Mouse (Mus musculus): Measurements from ENCODE around the gene Cacna1h. TPM values are rescaled to one million over a fixed set of nuclear protein-coding genes. Genes with fewer than 3 reads are reported as not detected.

The Cacna1h gene
- polyA plus RNA-seq, 2 experiments: 6.9 to 58.0 TPM

DNA sequence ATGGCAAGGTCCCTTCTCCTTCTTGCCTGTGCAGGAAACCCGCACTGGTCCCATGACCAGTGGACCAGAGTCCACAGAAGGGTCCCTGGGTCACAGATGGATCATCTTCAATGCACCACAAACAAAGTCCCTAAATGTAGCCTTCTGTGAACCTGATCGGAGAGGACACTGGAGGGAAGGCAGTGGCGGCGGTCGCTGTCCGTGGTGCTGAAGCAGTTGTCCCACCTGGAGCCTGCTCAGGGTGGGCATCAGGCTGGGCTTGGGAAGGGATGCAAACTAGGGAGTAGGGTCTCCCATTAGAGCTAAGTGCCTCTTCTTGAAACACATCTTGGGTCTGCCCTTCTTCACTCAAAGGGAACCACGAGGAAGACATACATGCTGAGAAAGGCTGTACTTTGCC lies 33.1 kb downstream of the Cacna1h start:
- Histone ChIP-seq H3K27ac (replicated peaks; ENCODE audit: low read depth, low read length) (no peak overlapping the region), H3K4me3 (replicated peaks; ENCODE audit: low read length) (no peak overlapping the region), H3K27me3 (ENCODE audit: control insufficient read depth, insufficient read depth, low read length) (no peaks in the 10 kb centered on the region), H3K4me1 (ENCODE audit: control insufficient read depth, insufficient read depth, low read length) (peaks cover 5% of the 10 kb centered on the region), H3K36me3 (ENCODE audit: control insufficient read depth, insufficient read depth, low read length) (peaks cover 18% of the 10 kb centered on the region; the same call in 1 of the 2 replicates), H3K4me2 (replicated peaks; ENCODE audit: low read depth, low read length, severe bottlenecking) (no peak overlapping the region), H3K9me3 (ENCODE audit: control insufficient read depth, low read length) (no peaks in the 10 kb centered on the region), H3K9ac (ENCODE audit: low read depth, low read length, severe bottlenecking) (no peak overlapping the region)
- WGBS: 3% methylated on average over 7 of the region's 7 CpGs
- DNase-seq (ENCODE audit: low spot score) (peak; percentile 59), ATAC-seq (ENCODE audit: low FRiP score, low read depth) (no peak)
- no peak for TF ChIP-seq POLR2A (IDR thresholded peaks at IDR 0.05; ENCODE audit: borderline replicate concordance, extremely low read depth, insufficient read depth, insufficient read length)

DNA sequence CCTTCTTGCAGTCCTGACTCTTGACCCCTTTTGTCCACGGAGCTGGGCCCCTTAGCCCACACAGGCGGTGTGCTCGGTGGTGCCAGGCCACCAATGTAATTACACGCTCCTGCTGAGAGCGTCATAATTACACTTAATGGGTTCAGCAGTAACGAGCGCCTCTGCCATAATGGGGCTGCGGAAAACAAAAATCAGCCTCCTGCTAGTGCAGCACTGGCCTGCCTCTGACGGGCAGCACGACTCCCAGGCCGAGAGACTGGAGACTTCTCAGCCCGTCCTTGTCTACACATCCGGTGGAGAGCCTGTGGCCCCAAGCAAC lies 35.1 kb downstream of the Cacna1h start:
- no peaks in the 10 kb centered on the region for H3K27me3 ChIP-seq (ENCODE audit: control insufficient read depth, insufficient read depth, low read length)
- H3K4me3 ChIP-seq (replicated peaks; ENCODE audit: low read length): no peak overlapping the region
- H3K4me1 ChIP-seq (ENCODE audit: control insufficient read depth, insufficient read depth, low read length): no peaks in the 10 kb centered on the region
- H3K4me2 ChIP-seq (replicated peaks; ENCODE audit: low read depth, low read length, severe bottlenecking): no peak overlapping the region
- no peaks in the 10 kb centered on the region for H3K9me3 ChIP-seq (ENCODE audit: control insufficient read depth, low read length)
- H3K27ac ChIP-seq (replicated peaks; ENCODE audit: low read depth, low read length): no peak overlapping the region
- ATAC-seq (ENCODE audit: low FRiP score, low read depth) (no peak), DNase-seq (ENCODE audit: low spot score) (no peak)
- 16% methylated on average over 13 of the region's 13 CpGs for WGBS
- TF ChIP-seq POLR2A (IDR thresholded peaks at IDR 0.05; ENCODE audit: borderline replicate concordance, extremely low read depth, insufficient read depth, insufficient read length): no peak
- no peak overlapping the region for H3K9ac ChIP-seq (ENCODE audit: low read depth, low read length, severe bottlenecking)
- peaks cover 24% of the 10 kb centered on the region; the same call in 1 of the 2 replicates for H3K36me3 ChIP-seq (ENCODE audit: control insufficient read depth, insufficient read depth, low read length)

DNA sequence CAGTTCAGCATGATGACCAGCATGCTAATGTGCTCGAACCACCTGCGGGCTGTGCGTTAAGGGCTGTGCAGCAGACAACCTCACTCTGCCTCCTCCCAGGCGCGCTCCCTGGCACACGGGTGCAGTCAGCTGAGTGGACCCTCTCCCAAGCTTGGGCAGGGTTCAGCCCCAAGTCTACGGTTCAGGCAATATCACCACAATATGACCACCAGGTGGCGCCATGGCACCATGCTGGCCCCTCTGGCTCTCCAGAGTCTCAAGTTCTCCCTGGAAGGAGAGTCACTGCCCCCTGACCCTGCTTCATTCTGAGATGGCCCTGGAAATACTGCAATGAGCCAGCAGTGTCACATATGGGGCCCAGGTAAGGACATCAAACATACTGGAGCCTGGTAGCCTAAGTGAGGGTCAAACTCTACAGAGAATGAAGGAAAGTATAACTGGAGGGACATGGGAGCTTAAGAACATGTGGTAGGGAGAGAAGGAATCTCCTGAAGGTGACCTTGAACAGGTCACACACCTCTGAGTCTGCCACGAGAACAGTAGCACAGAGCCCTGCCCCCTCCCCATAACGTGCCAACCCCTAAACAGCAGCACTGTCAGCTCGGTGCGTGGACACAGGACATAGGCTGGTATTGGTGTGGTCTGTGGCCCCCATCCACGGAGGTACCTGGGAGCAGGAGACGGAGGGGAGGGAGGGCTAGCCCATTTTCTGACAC lies 35.6 kb downstream of the Cacna1h start:
- Histone ChIP-seq H3K27me3 (ENCODE audit: control insufficient read depth, insufficient read depth, low read length) (no peaks in the 10 kb centered on the region), H3K9me3 (ENCODE audit: control insufficient read depth, low read length) (no peaks in the 10 kb centered on the region), H3K36me3 (ENCODE audit: control insufficient read depth, insufficient read depth, low read length) (peaks cover 28% of the 10 kb centered on the region; the same call in 1 of the 2 replicates), H3K4me1 (ENCODE audit: control insufficient read depth, insufficient read depth, low read length) (no peaks in the 10 kb centered on the region), H3K4me3 (replicated peaks; ENCODE audit: low read length) (no peak overlapping the region), H3K9ac (ENCODE audit: low read depth, low read length, severe bottlenecking) (no peak overlapping the region), H3K27ac (replicated peaks; ENCODE audit: low read depth, low read length) (no peak overlapping the region), H3K4me2 (replicated peaks; ENCODE audit: low read depth, low read length, severe bottlenecking) (no peak overlapping the region)
- WGBS: 26% methylated on average over 13 of the region's 14 CpGs
- TF ChIP-seq POLR2A (IDR thresholded peaks at IDR 0.05; ENCODE audit: borderline replicate concordance, extremely low read depth, insufficient read depth, insufficient read length): no peak
- peak; percentile 85 for DNase-seq (ENCODE audit: low spot score)
- no peak for ATAC-seq (ENCODE audit: low FRiP score, low read depth)

DNA sequence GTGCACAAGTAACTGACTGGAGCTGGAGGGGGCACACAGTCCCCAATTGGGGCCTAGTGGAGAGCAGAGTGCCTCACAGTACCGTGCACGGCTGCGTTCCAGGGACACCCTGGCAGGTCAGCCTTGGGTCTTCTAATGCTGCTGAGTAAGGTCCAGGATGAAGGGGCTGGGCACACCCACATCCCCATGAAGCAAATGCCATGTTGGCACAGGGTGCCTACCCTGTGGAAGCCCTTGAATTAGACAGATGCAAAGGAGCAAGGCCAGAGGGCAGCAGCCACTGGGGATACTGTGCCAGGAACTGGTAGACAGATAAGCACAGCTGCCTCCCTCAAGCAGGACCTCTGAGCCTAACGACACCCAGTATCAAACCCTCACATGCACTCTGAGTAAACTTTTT lies 39.1 kb downstream of the Cacna1h start:
- Histone ChIP-seq H3K9me3 (ENCODE audit: control insufficient read depth, low read length) (no peaks in the 10 kb centered on the region), H3K4me2 (replicated peaks; ENCODE audit: low read depth, low read length, severe bottlenecking) (no peak overlapping the region), H3K4me1 (ENCODE audit: control insufficient read depth, insufficient read depth, low read length) (no peaks in the 10 kb centered on the region), H3K4me3 (replicated peaks; ENCODE audit: low read length) (no peak overlapping the region), H3K36me3 (ENCODE audit: control insufficient read depth, insufficient read depth, low read length) (peaks cover 45% of the 10 kb centered on the region), H3K9ac (ENCODE audit: low read depth, low read length, severe bottlenecking) (no peak overlapping the region), H3K27me3 (ENCODE audit: control insufficient read depth, insufficient read depth, low read length) (no peaks in the 10 kb centered on the region), H3K27ac (replicated peaks; ENCODE audit: low read depth, low read length) (no peak overlapping the region)
- WGBS: 78% methylated on average over 4 of the region's 4 CpGs
- no peak for TF ChIP-seq POLR2A (IDR thresholded peaks at IDR 0.05; ENCODE audit: borderline replicate concordance, extremely low read depth, insufficient read depth, insufficient read length)
- ATAC-seq (ENCODE audit: low FRiP score, low read depth): no peak
- DNase-seq (ENCODE audit: low spot score): no peak

DNA sequence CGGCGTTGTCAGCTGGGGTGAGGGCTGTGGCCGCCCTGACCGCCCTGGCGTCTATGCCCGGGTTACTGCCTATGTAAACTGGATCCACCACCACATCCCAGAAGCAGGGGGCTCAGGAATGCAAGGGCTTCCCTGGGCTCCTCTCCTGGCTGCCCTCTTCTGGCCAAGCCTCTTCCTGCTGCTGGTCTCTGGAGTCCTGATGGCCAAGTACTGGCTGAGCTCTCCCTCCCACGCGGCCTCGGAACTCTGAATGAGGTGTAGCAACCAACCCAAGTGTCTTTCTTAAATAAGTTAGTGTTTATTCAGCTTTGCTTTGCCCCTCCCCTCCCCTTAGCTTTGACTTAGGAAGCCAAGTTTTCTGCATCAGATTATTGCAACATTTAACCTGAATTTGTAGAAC lies 59.6 kb downstream of the Cacna1h start:
- no peak overlapping the region for H3K9ac ChIP-seq (ENCODE audit: low read depth, low read length, severe bottlenecking)
- TF ChIP-seq POLR2A (IDR thresholded peaks at IDR 0.05; ENCODE audit: borderline replicate concordance, extremely low read depth, insufficient read depth, insufficient read length): no peak
- no peak for DNase-seq (ENCODE audit: low spot score)
- 0 out of 2 replicates have a peak, but pooled peaks have one; percentile 31 for ATAC-seq (ENCODE audit: low FRiP score, low read depth)
- peaks cover 30% of the 10 kb centered on the region for H3K36me3 ChIP-seq (ENCODE audit: control insufficient read depth, insufficient read depth, low read length)
- H3K27ac ChIP-seq (replicated peaks; ENCODE audit: low read depth, low read length): no peak overlapping the region
- H3K9me3 ChIP-seq (ENCODE audit: control insufficient read depth, low read length): no peaks in the 10 kb centered on the region
- no peak overlapping the region for H3K4me3 ChIP-seq (replicated peaks; ENCODE audit: low read length)
- H3K4me1 ChIP-seq (ENCODE audit: control insufficient read depth, insufficient read depth, low read length): no peaks in the 10 kb centered on the region
- H3K4me2 ChIP-seq (replicated peaks; ENCODE audit: low read depth, low read length, severe bottlenecking): no peak overlapping the region
- WGBS: 38% methylated on average over 9 of the region's 9 CpGs
- no peaks in the 10 kb centered on the region for H3K27me3 ChIP-seq (ENCODE audit: control insufficient read depth, insufficient read depth, low read length)
